Mouse (Mus musculus): ENCODE data around the gene Cdh26.

Gene Cdh26

GRCm38 (mm10) chr2:178513043-178513442, 82.7 kb downstream of the Cdh26 start:
- peak; percentile 22 for DNase-seq (ENCODE audit: low read depth)

- no peak for DNase-seq (ENCODE audit: low read depth)
Observed at GRCm38 (mm10) chr2:178513636-178514071, 83.3 kb downstream of the Cdh26 start.

GRCm38 (mm10) chr2:178516421-178516820, 86.1 kb downstream of the Cdh26 start:
- no peak for DNase-seq (ENCODE audit: low read depth)

- DNase-seq (ENCODE audit: low read depth): no peak
Observed at GRCm38 (mm10) chr2:178516941-178517340, 86.6 kb downstream of the Cdh26 start.

- no peak for DNase-seq (ENCODE audit: low read depth)
Observed at GRCm38 (mm10) chr2:178519321-178519720, 89.0 kb downstream of the Cdh26 start.

- no peak for DNase-seq (ENCODE audit: low read depth)
Observed at GRCm38 (mm10) chr2:178520216-178520615, 89.9 kb downstream of the Cdh26 start.

GRCm38 (mm10) chr2:178522331-178522730, 92.0 kb downstream of the Cdh26 start:
- no peak for DNase-seq (ENCODE audit: low read depth)

- DNase-seq (ENCODE audit: low read depth): no peak
Observed at GRCm38 (mm10) chr2:178522786-178523185, 92.5 kb downstream of the Cdh26 start.

GRCm38 (mm10) chr2:178526776-178527175, 96.4 kb downstream of the Cdh26 start:
- DNase-seq (ENCODE audit: low read depth): no peak

GRCm38 (mm10) chr2:178531226-178531625, 100.9 kb downstream of the Cdh26 start:
- DNase-seq (ENCODE audit: low read depth): no peak

GRCm38 (mm10) chr2:178536574-178536973, 106.2 kb downstream of the Cdh26 start:
- no peak for DNase-seq (ENCODE audit: low read depth)

Data from induced T-regulatory cell, adult 2 months (primary cell).